Mouse (Mus musculus) gastrocnemius, postnatal 10 days (tissue): ENCODE results near the gene Lef1. TPM values are rescaled to one million over a fixed set of nuclear protein-coding genes. Genes with fewer than 3 reads are reported as not detected.

Source experiments
- DNase-seq: peaks from one replicate; pipeline ENCODE4 v3.0.0; 2021; ENCODE audit warnings: mixed read lengths
- total RNA-seq, 2 experiments: library from RNA; stranded (reverse); gene quantifications; 2 replicates each; pipeline ENCODE4 v1.2.3; 2021

Lef1 gene
- total RNA-seq, 2 experiments from 2014 or later, result 0.28 to 1.1 TPM

- no peak for DNase-seq
These were observed 29.2 kb downstream of the Lef1 start for GRCm38 (mm10) chr3:131139345-131140090.

GRCm38 (mm10) chr3:131140091-131140462 is 29.8 kb downstream of the Lef1 start:
- no peak for DNase-seq

- DNase-seq, result no peak
These were observed 31.3 kb downstream of the Lef1 start for GRCm38 (mm10) chr3:131141546-131141945.

- DNase-seq, result no peak
These were observed 34.0 kb downstream of the Lef1 start for GRCm38 (mm10) chr3:131144250-131144649.

GRCm38 (mm10) chr3:131152921-131153320 is 42.6 kb downstream of the Lef1 start:
- no peak for DNase-seq

- DNase-seq, result no peak
These were observed 43.6 kb downstream of the Lef1 start for GRCm38 (mm10) chr3:131153896-131154295.

GRCm38 (mm10) chr3:131154576-131154975 is 44.3 kb downstream of the Lef1 start:
- no peak for DNase-seq

- DNase-seq, result no peak
These were observed 44.8 kb downstream of the Lef1 start for GRCm38 (mm10) chr3:131155066-131155465.

GRCm38 (mm10) chr3:131155657-131156056 is 45.4 kb downstream of the Lef1 start:
- no peak for DNase-seq

GRCm38 (mm10) chr3:131156377-131156776 is 46.1 kb downstream of the Lef1 start:
- no peak for DNase-seq

GRCm38 (mm10) chr3:131157471-131157870 is 47.2 kb downstream of the Lef1 start:
- no peak for DNase-seq

GRCm38 (mm10) chr3:131159204-131159760 is 49.0 kb downstream of the Lef1 start:
- no peak for DNase-seq

- no peak for DNase-seq
These were observed 49.8 kb downstream of the Lef1 start for GRCm38 (mm10) chr3:131159881-131160615.

- DNase-seq, result no peak
These were observed 50.6 kb downstream of the Lef1 start for GRCm38 (mm10) chr3:131160921-131161320.

- no peak for DNase-seq
These were observed 57.5 kb downstream of the Lef1 start for GRCm38 (mm10) chr3:131167731-131168130.

GRCm38 (mm10) chr3:131169161-131169560 is 58.9 kb downstream of the Lef1 start:
- DNase-seq, result no peak

GRCm38 (mm10) chr3:131170099-131170643 is 59.9 kb downstream of the Lef1 start:
- DNase-seq, result no peak

- no peak for DNase-seq
These were observed 61.2 kb downstream of the Lef1 start for GRCm38 (mm10) chr3:131171292-131171960.

- DNase-seq, result no peak
These were observed 62.0 kb downstream of the Lef1 start for GRCm38 (mm10) chr3:131172293-131172692.

- DNase-seq, result no peak
These were observed 70.7 kb downstream of the Lef1 start for GRCm38 (mm10) chr3:131181006-131181405.

- no peak for DNase-seq
These were observed 71.9 kb downstream of the Lef1 start for GRCm38 (mm10) chr3:131182158-131182557.

GRCm38 (mm10) chr3:131186193-131186592 is 75.9 kb downstream of the Lef1 start:
- no peak for DNase-seq

- DNase-seq, result no peak
These were observed 80.0 kb downstream of the Lef1 start for GRCm38 (mm10) chr3:131190239-131190638.
